Mouse (Mus musculus) liver, adult 2 months (tissue): ENCODE results near the gene Grk5.

Experiments
- CTCF ChIP-seq: fragments of 200-500 bp; IDR thresholded peaks from 2 replicates; pipeline ENCODE4 v1.5.1; 2011; ENCODE audit warnings: low read depth, low read length, control low read depth
- POLR2A ChIP-seq: fragments of 200-500 bp; IDR thresholded peaks from 2 replicates; pipeline ENCODE4 v1.6.1; 2011; ENCODE audit warnings: low read length, control low read depth; ENCODE audit not compliant: insufficient read depth; ENCODE audit errors: extremely low read depth

GRCm38 (mm10) chr19:60915236-60915635 is 25.7 kb downstream of the Grk5 start:
- no peak for TF ChIP-seq CTCF
- TF ChIP-seq POLR2A, result no peak
